Comparison of ENCODE assay signal across 20 mouse cellular contexts in the genomic region with DNA sequence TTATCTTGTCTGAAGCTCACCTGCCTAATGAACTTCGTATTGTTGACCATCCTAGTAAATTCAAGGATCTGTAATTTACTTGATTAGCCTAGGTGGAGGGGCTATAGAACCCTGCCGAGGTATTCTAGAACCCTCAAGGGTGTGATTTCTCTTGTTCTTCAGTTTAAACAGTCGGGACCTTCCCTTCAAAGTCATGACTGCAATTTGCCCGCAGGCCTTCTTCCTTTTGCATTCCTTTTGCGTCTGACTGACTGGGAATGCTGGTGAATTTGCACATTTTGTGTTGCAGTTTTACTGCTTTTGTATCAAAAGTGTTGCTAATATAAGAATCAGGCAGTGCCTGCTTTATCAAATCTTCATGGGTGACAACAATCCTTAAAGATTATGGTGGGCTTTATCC.
"Had no signal": no experiment of that assay in that cellular context is flagged by ENCODE, and none has a peak within 500 bp of the region (broad histone marks: within the 10 kb centered on the region; RNA-seq: fewer than 3 reads in every experiment).

No protein-coding gene starts in this region.

- H3K4me3 ChIP-seq: limb, embryonic 12.5 days; limb, embryonic 15.5 days; megakaryocyte, embryonic 14.5 days had no signal

- H3K9ac ChIP-seq: limb, embryonic 12.5 days; limb, embryonic 15.5 days; liver, embryonic 14.5 days; liver, postnatal 0 days; lung, embryonic 14.5 days had no signal

- DNase-seq: kidney, adult 8-10 months; kidney, postnatal 14 days; kidney, postnatal 4 days; left cerebral cortex, postnatal 4 days; liver, postnatal 0 days; lung, embryonic 14.5 days; lung, postnatal 10 days; lung, postnatal 36 days; right cerebral cortex, postnatal 14 days; right cerebral cortex, postnatal 4 days; thymus, postnatal 25 days had no signal

- H3K27me3 ChIP-seq: limb, embryonic 12.5 days; limb, embryonic 15.5 days; megakaryocyte, embryonic 14.5 days had no signal

- H3K9me3 ChIP-seq: limb, embryonic 12.5 days; limb, embryonic 15.5 days; megakaryocyte, embryonic 14.5 days had no signal

- ATAC-seq: intestine, postnatal 0 days; liver, postnatal 0 days; midbrain, embryonic 16.5 days had no signal

- H3K4me1 ChIP-seq: megakaryocyte, embryonic 14.5 days had no signal

- H3K36me3 ChIP-seq: limb, embryonic 12.5 days; limb, embryonic 15.5 days had no signal

- H3K27ac ChIP-seq: limb, embryonic 12.5 days; limb, embryonic 15.5 days; liver, embryonic 14.5 days; stomach, postnatal 0 days had no signal

- H3K4me2 ChIP-seq: limb, embryonic 12.5 days; limb, embryonic 15.5 days; liver, embryonic 11.5 days; lung, embryonic 14.5 days; midbrain, embryonic 11.5 days had no signal
